Mouse (Mus musculus): ENCODE data around the gene Wdr34. TPM values are rescaled to one million over a fixed set of nuclear protein-coding genes. Genes with fewer than 3 reads are reported as not detected.

Gene Wdr34
- polyA plus RNA-seq (2014; fragmentation: Illumina TruSeq; extraction: RNeasy Lipid Tissue Mini Kit (QIAGEN cat#74804); ENCODE audit: low read depth, low replicate concordance), result not detected

GRCm38 (mm10) chr2:30048699-30049388 lies at the start of gene Wdr34:
Gene Wdr34, minus strand, starts transcription at chr2:30048881.

DNA sequence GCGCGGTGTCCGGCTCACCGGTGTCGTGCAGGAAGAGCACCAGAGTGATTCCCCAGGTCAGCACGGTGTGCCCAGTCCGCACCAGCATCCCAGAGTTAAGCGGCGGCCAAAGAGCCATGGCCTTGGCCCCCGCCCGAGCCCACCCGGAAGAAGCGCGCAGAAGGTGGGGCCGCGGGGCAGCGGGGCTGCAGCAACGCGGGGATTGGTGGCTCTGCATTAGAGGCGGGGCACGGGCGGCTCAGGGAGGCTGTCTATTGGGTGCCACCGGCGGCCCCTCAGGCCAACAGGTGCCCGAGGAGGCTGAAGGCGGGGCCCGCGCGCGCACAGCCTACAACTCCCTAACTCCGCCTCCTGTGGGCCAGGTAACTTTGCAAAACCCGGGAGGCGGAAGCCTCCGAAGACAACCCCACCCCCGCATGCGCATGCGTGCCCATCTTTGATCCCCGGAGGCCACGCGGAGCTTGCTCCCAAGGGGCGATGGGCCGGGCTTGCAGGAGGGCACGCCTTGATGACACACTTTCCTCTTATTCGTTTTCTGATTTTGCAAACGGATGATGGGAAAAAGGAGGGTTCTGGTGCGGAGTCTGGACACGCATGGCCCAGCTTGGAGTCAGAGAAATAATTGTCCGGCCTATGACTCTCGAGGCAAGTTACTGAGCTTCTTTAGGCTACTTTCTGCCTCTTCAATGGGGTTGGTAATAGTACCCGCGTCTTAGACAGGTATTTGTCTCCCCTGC lies 45.0 kb upstream of the Wdr34 start, which contains the start of gene Zdhhc12:
Gene Zdhhc12 (minus strand): TSS at position 178 of the 737 bp plus-strand sequence.

GRCm38 (mm10) chr2:30077502-30078348 lies 29.0 kb upstream of the Wdr34 start, which contains the start of gene Pkn3:
Gene Pkn3, plus strand, starts transcription at chr2:30077684.

DNA sequence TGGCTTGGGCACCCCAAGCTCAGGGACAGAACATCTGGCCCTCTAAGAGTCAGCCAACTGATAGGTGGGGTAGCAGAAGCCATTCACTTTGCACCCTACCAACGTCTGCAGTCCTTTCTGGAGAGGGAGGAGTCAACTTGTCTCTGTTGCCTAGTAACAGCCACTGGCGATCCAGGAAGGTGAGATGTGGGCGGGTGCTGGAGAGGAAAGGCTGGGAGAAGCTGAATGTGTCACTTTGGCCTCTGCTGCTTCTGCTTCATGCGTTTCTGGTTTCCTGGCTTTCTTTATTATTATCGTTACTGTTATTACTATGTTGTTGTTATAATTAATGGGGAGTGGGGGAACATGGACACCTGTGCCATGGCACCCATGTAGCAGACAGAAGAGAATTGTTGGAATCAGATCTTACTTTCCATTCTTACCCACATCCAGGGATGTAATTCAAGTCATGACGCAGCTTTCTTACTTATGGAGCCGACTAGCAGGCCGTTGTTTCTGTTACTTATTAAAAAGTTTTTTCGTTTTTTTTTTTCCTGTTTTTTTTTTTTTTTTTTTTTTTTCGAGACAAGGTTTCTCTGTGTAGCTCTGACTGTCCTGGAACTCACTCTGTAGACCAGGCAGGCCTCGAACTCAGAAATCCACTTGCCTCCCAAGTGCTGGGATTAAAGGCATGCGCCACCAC lies 8.7 kb upstream of the Wdr34 start, which contains the start of gene Set:
Gene Set (plus strand): TSS at position 156 of the 682 bp plus-strand sequence.

Other genes with a start within 250 kb of the Wdr34 start
- gene Slc27a4, start 246.2 kb downstream of the Wdr34 start, polyA plus RNA-seq (2014; fragmentation: Illumina TruSeq; extraction: RNeasy Lipid Tissue Mini Kit (QIAGEN cat#74804); ENCODE audit: low read depth, low replicate concordance), result 1.5 TPM
- gene Urm1, start 228.8 kb downstream of the Wdr34 start, polyA plus RNA-seq (2014; fragmentation: Illumina TruSeq; extraction: RNeasy Lipid Tissue Mini Kit (QIAGEN cat#74804); ENCODE audit: low read depth, low replicate concordance), result 4.6 TPM
- 1.7 TPM for gene Cercam, start 179.7 kb downstream of the Wdr34 start, polyA plus RNA-seq (2014; fragmentation: Illumina TruSeq; extraction: RNeasy Lipid Tissue Mini Kit (QIAGEN cat#74804); ENCODE audit: low read depth, low replicate concordance)
- 7.6 TPM for gene Odf2, start 159.7 kb downstream of the Wdr34 start, polyA plus RNA-seq (2014; fragmentation: Illumina TruSeq; extraction: RNeasy Lipid Tissue Mini Kit (QIAGEN cat#74804); ENCODE audit: low read depth, low replicate concordance)
- 12.5 TPM for gene Gle1, start 113.5 kb downstream of the Wdr34 start, polyA plus RNA-seq (2014; fragmentation: Illumina TruSeq; extraction: RNeasy Lipid Tissue Mini Kit (QIAGEN cat#74804); ENCODE audit: low read depth, low replicate concordance)
- gene Sptan1, start 83.3 kb downstream of the Wdr34 start, polyA plus RNA-seq (2014; fragmentation: Illumina TruSeq; extraction: RNeasy Lipid Tissue Mini Kit (QIAGEN cat#74804); ENCODE audit: low read depth, low replicate concordance), result 48.6 TPM
- gene Set, start 8.5 kb upstream of the Wdr34 start, polyA plus RNA-seq (2014; fragmentation: Illumina TruSeq; extraction: RNeasy Lipid Tissue Mini Kit (QIAGEN cat#74804); ENCODE audit: low read depth, low replicate concordance), result 311 TPM
- gene Pkn3, start 28.8 kb upstream of the Wdr34 start, polyA plus RNA-seq (2014; fragmentation: Illumina TruSeq; extraction: RNeasy Lipid Tissue Mini Kit (QIAGEN cat#74804); ENCODE audit: low read depth, low replicate concordance), result 0.22 TPM
- 2.1 TPM for gene Zdhhc12, start 44.8 kb upstream of the Wdr34 start, polyA plus RNA-seq (2014; fragmentation: Illumina TruSeq; extraction: RNeasy Lipid Tissue Mini Kit (QIAGEN cat#74804); ENCODE audit: low read depth, low replicate concordance)
- gene Zer1, start 75.7 kb upstream of the Wdr34 start, polyA plus RNA-seq (2014; fragmentation: Illumina TruSeq; extraction: RNeasy Lipid Tissue Mini Kit (QIAGEN cat#74804); ENCODE audit: low read depth, low replicate concordance), result 5.2 TPM
- 19.5 TPM for gene Tbc1d13, start 84.9 kb upstream of the Wdr34 start, polyA plus RNA-seq (2014; fragmentation: Illumina TruSeq; extraction: RNeasy Lipid Tissue Mini Kit (QIAGEN cat#74804); ENCODE audit: low read depth, low replicate concordance)
- not detected for gene Endog, start 122.6 kb upstream of the Wdr34 start, polyA plus RNA-seq (2014; fragmentation: Illumina TruSeq; extraction: RNeasy Lipid Tissue Mini Kit (QIAGEN cat#74804); ENCODE audit: low read depth, low replicate concordance)
- gene Spout1, start 129.6 kb upstream of the Wdr34 start, polyA plus RNA-seq (2014; fragmentation: Illumina TruSeq; extraction: RNeasy Lipid Tissue Mini Kit (QIAGEN cat#74804); ENCODE audit: low read depth, low replicate concordance), result 0.54 TPM
- 3.4 TPM for gene Kyat1, start 157.0 kb upstream of the Wdr34 start, polyA plus RNA-seq (2014; fragmentation: Illumina TruSeq; extraction: RNeasy Lipid Tissue Mini Kit (QIAGEN cat#74804); ENCODE audit: low read depth, low replicate concordance)
- 2.9 TPM for gene Lrrc8a, start 188.8 kb upstream of the Wdr34 start, polyA plus RNA-seq (2014; fragmentation: Illumina TruSeq; extraction: RNeasy Lipid Tissue Mini Kit (QIAGEN cat#74804); ENCODE audit: low read depth, low replicate concordance)
- 0.09 TPM for gene Gm28035, start 191.7 kb upstream of the Wdr34 start, polyA plus RNA-seq (2014; fragmentation: Illumina TruSeq; extraction: RNeasy Lipid Tissue Mini Kit (QIAGEN cat#74804); ENCODE audit: low read depth, low replicate concordance)
- 2.7 TPM for gene Phyhd1, start 217.3 kb upstream of the Wdr34 start, polyA plus RNA-seq (2014; fragmentation: Illumina TruSeq; extraction: RNeasy Lipid Tissue Mini Kit (QIAGEN cat#74804); ENCODE audit: low read depth, low replicate concordance)
- gene Gm28038, start 232.2 kb upstream of the Wdr34 start, polyA plus RNA-seq (2014; fragmentation: Illumina TruSeq; extraction: RNeasy Lipid Tissue Mini Kit (QIAGEN cat#74804); ENCODE audit: low read depth, low replicate concordance), result 4.4 TPM
- gene Dolk, start 237.5 kb upstream of the Wdr34 start, polyA plus RNA-seq (2014; fragmentation: Illumina TruSeq; extraction: RNeasy Lipid Tissue Mini Kit (QIAGEN cat#74804); ENCODE audit: low read depth, low replicate concordance), result 6.0 TPM
- gene Nup188, start 237.5 kb upstream of the Wdr34 start, polyA plus RNA-seq (2014; fragmentation: Illumina TruSeq; extraction: RNeasy Lipid Tissue Mini Kit (QIAGEN cat#74804); ENCODE audit: low read depth, low replicate concordance), result 9.2 TPM

Measured in sigmoid colon, adult 10 weeks (tissue).